Mouse (Mus musculus) G1E (cell line): ENCODE data around the gene Fuz.

Source experiments
- CTCF ChIP-seq: IDR thresholded peaks from 2 replicates; pipeline ENCODE4 v1.5.1; 2012; ENCODE audit warnings: low read depth, low read length, inconsistent platforms, mixed read lengths
- GATA1 ChIP-seq: IDR thresholded peaks from 2 replicates; pipeline ENCODE4 v1.6.1; 2012; ENCODE audit warnings: borderline replicate concordance, low read length, inconsistent platforms, mixed read lengths
- GATA2 ChIP-seq: IDR thresholded peaks from 2 replicates; pipeline ENCODE4 v1.6.1; 2012; ENCODE audit warnings: low read depth, low read length, inconsistent platforms, borderline replicate concordance

DNA sequence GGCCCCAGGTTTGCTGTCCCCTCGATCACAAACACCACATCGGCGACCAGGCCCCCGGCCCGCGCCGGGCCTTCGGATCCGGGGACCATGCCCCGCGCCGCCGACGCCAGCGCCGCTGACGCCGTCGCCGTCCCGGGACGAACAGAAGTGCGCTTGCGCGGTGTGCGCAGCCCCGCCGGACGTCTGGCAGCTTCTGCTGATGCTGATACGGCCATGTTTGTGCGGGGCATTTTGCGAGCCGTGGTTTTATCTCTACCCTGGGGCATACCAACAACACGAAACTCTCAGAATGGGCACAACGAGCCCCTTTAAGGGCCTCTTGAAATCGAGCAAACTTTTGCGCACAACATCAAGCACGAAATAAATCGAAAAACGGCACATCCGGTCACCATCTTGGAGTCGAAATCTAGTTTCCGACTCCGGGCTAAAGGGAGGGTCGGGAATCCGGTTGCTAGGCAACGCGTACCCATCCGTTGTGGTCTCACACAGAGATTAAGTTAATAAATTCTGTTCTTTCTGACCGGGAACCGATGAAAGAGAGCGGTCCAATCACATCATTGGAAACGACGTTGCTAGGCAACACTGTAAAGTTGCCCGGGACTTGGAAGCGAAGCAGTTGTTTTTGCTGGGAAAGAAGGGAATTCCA, 3.5 kb upstream of the Fuz start, which contains the start of gene Med25:
- TF ChIP-seq CTCF, result no peak
- no peak for TF ChIP-seq GATA2
- no peak for TF ChIP-seq GATA1
